Mouse (Mus musculus) lung, postnatal 36 days (tissue): ENCODE measurements at regions not wholly inside any gene's neighbourhood (a gene's known extent, or its start where the extent isn't known, plus 50 kb on each side); places are given as distances from the start of the nearest gene placed in this dataset.
"Not testable (repeated sequence)": the region's sequence is repeated elsewhere in the genome, so short reads cannot be mapped to it uniquely, and the experiment has no call there.

Experiments used
- DNase-seq: peaks from one replicate; pipeline ENCODE4 v3.0.0; 2022; ENCODE audit warnings: mixed read lengths

DNA sequence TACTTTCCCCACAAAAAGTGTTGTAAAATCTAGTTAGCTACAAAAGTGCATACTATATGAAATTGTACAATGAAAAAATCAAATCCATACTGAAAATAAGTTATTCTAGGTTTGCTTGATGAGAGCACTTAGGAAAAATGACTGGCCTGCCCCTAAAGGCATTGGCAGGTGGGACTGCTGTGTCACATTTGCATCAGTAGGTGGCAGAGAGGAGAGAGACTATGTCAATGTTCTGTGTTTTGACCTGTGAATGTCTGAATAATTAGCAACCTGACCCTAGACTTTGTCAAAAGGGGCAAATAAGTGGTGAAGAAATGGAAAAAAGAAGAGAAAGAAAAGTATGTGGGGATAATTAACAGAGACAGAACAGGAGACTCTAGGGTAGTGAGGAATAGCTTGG lies 997.0 kb upstream of the Tacstd2 start:
- no peak for DNase-seq

DNA sequence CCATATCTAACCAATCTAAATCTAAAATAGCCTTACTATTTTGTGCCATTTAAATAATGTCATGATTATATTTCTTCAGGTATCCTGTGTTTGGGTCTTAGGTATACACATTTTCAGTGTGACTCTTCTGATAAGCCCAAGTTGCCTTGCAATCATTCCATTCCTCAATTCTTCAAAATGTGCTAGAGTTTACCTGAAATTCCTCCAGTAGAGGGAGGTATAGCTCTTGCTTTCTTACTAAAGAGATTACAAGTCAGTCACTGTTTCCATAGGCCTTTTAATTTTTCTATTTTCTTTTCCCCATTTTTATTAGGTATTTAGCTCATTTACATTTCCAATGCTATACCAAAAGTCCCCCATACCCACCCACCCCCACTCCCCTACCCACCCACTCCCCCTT lies 968.3 kb upstream of the Tacstd2 start:
- DNase-seq = no peak

DNA sequence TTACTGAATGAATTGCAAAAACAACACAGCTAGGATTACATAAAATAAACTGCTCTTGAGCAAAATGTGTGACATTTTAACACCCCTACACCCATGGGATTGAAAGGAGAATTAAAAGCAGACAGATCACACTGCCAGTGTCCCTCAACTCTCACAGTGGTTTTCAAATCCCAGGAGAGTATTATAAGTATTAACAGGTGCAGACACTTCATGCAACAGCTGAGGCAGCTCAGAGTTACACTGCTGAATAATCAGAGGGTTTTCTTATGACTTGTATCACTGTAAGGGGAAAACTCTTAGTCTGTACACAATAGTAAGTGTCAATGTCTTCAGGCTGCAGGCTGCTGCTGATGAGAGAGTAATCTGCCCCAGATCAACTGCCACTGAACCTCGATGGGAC lies 945.5 kb upstream of the Tacstd2 start:
- no peak for DNase-seq

DNA sequence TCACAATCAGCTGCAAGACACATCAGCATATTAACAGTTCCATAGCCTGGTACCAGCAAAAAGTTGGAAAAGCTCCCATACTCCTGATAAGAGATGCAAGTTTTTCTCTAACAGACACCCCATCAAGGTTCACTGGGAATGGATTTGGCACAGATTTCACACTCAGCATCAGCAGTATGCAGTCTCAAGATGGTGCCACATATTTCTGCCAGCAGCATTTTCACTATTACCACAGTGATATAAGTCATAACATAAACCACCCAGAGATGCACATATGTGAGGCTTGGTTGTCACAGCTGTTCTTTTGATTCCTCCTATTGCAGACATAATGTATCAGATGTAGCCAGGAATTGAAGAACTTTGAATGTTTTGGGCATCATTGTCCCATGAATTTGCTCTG lies 939.3 kb upstream of the Tacstd2 start:
- DNase-seq = no peak

DNA sequence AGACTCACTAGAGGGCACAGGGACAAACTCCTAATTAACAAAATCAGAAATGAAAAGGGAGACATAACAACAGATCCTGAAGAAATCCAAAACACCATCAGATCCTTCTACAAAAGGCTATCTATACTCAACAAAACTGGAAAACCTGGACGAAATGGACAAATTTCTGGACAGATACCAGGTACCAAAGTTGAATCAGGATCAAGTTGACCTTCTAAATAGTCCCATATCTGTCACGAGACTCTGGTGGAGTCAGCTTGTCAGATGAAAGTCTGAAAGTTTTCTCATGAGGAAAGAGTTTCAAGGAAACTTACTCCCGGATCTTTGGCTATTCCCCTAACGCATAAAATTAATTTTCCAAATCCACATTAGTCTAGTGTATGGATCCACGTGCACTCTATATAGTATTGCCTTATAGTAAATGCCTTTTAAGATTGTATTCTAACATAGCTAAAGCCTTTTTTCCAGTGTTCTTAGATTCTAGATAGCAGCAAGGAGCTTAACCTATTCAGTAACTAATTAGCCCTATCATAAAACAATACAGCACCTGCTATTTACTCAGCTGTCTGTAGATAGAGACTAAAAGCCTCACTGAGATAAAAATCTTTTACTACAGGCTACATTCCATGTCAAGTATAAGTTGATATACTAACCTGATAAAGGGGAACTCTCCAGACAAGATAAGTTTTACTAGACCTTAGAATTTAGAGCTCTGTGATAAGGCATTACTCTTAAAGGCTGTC lies 917.6 kb upstream of the Tacstd2 start:
- not testable (repeated sequence) for DNase-seq

DNA sequence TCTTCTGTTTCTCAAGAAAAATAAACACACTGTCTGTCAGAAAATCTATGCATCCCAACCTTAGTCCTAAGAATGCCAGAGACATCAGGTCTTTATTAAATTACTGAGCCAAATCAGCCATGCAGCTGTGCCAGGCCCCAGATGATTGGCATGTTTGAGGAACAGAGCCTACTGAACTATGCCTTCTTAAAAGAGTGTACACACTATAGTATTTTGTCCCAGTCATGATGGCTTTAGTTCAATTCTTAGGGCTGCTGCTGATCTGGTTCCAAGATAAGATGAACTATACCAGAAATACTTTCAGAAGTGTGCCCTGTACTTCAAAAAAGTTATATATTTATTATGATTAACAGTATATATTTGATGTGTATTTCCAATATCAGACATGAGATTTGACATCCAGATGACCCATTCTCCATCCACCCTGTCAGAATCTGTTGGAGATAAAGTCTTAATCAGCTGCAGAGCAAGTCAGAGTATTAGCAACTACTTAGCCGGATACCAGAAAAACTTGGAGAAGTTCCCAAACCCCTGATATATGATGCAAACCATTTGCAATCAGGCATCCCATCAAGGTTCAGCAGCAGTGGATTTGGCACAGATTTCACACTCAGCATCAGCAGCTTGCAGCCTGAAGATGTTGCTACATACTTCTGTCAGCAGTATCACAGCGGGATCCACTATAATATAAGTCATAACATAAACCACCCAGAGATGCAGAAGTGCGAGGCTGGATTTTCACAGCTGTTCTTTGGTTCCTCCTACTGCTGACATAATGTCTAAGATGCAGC lies 913.6 kb upstream of the Tacstd2 start:
- DNase-seq = no peak

DNA sequence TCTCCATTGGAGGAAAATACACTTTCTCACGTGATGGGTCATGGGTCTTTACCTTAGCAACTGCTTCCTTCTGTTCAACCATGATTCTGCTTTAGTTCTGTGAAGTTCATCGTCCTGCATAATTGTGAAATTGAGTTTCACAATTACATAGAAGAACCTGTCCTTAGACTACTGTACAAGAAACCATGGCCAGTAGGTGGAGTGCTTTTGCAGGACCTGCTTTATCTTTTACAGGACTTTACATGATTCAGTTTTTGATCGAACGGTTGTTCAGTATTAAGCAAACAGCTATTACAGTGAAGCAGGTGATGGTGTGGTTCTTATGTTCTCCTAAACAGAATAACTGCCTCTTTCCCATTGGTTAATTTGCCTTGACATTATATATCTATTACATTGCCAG lies 910.2 kb upstream of the Tacstd2 start:
- no peak for DNase-seq

DNA sequence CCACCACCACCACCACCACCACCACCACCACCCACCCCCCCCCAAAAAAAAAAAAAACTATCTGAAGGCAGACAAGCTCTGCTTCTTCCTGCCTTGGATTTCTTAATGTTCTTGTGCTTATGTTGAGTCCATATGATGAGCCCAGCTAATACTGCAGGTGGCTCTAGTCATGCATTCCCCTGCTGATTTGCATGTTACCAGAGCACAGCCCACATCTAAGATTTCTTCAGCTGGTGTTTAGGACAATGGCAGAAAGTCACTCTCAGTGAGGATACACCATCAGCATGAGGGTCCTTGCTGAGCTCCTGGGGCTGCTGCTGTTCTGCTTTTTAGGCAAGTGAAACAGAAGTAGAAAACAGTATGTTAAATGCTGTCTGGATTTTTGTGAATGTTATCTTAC lies 901.6 kb upstream of the Tacstd2 start:
- peak; percentile 0 for DNase-seq
